Mouse (Mus musculus): Measurements from ENCODE around the gene Mrpl20.

- TF ChIP-seq POLR2A (IDR thresholded peaks at IDR 0.05; ENCODE audit: control insufficient read depth, extremely low read depth, insufficient read depth, low read length, poor library complexity) (no peak), CTCF (IDR thresholded peaks at IDR 0.05; ENCODE audit: borderline replicate concordance, control insufficient read depth, extremely low read depth, insufficient read depth, low read length, poor library complexity) (no peak)
Measured at GRCm38 (mm10) chr4:155853421-155853820, 50.7 kb downstream of the Mrpl20 start.

Data from thymus, adult 2 months (tissue).